Mouse (Mus musculus) heart, postnatal 14 days (tissue): ENCODE data around the gene 4930518I15Rik. TPM values are rescaled to one million over a fixed set of nuclear protein-coding genes. Genes with fewer than 3 reads are reported as not detected.

Source experiments
- DNase-seq, 2 experiments: peaks; one replicate each; pipeline ENCODE4 v3.0.0; 2021 to 2022
- intact Hi-C: fragments of 180-260 bp; cut with DNase I; formaldehyde crosslinking; loops from one replicate; pipeline ENCODE4 v1.15.1; 2025
- total RNA-seq, 2 experiments: library from RNA; stranded (reverse); gene quantifications; 2 replicates each; pipeline ENCODE4 v1.2.3; 2021

The 4930518I15Rik gene
- total RNA-seq, 2 experiments from 2014 or later: 1.5 to 1.6 TPM

DNA sequence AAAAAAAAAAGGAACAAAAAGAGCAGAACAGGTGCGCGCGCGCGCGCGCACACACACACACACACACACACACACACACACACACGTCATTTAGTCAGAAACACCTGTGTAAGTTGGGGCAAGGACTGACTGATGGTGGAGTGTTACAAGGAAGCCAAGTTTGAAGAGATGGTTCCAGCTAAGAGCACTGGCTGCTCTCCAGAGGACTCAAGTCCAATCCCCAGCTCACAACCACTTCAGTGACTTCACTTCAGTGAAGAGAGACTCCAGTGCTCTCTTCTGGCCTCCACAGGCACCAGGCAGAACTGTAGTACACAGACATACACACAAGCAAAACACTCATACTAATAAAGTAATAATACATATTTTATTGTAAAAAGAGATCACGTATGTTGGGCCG is 47.0 kb downstream of the 4930518I15Rik start:
- no peak for DNase-seq
- intact Hi-C loops: no loop called here

DNA sequence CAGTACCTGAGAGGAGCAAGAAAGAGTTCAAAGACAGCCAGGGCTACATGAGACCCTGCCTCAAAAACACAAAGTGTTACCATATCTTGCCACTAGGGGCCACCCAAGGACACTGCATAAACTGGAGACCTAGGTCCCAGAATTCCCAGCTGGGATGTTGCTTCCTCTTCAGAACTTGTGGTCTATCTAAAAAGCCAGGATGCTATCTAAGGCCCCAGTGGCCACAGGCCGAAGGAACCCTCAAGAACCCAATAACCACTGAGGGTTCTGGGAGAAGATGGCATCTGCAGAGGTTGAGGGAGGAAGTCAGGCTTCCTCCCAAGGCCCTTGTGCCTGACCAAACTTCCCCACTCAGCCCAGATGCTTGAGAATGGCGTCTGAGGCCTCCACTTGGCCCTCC is 48.2 kb downstream of the 4930518I15Rik start:
- intact Hi-C loops: loop anchor here (1.0 to 5.0 kb wide), 3 partner anchors 47 to 288 kb away; no protein-coding TSS in a partner anchor
- DNase-seq: peak; percentile 64 to 79

GRCm38 (mm10) chr2:156806886-156807285 is 50.9 kb downstream of the 4930518I15Rik start:
- intact Hi-C loops: loop anchor here (5.0 kb wide), 2 partner anchors 190 to 290 kb away; no protein-coding TSS in a partner anchor
- no peak for DNase-seq

Other genes with a start within 250 kb of the 4930518I15Rik start
- 10 to 100 TPM; 33.5 to 42.8 TPM for gene Dlgap4, start 244.2 kb downstream of the 4930518I15Rik start, total RNA-seq
- 100 to 1,000 TPM; 274 to 290 TPM for gene Myl9, start 82.5 kb downstream of the 4930518I15Rik start, total RNA-seq
- gene Tgif2, start 17.9 kb downstream of the 4930518I15Rik start, total RNA-seq: 1 to 10 TPM; 1.8 to 2.4 TPM
- 100 to 1,000 TPM; 119 to 128 TPM for gene Rab5if, start 5.2 kb upstream of the 4930518I15Rik start, total RNA-seq
- gene Sla2, start 29.2 kb upstream of the 4930518I15Rik start, total RNA-seq: 1 to 10 TPM in 1 of 2 experiments, under 1 TPM in 1; 0.10 to 1.3 TPM
- gene Ndrg3, start 134.1 kb upstream of the 4930518I15Rik start, total RNA-seq: 10 to 100 TPM; 23.3 to 24.5 TPM
- 1 to 10 TPM; 3.9 to 4.1 TPM for gene Dsn1, start 149.2 kb upstream of the 4930518I15Rik start, total RNA-seq
- 10 to 100 TPM; 22.8 to 23.8 TPM for gene Soga1, start 221.3 kb upstream of the 4930518I15Rik start, total RNA-seq
- not detected for gene Tldc2, start 229.1 kb upstream of the 4930518I15Rik start, total RNA-seq